Comparison of ENCODE assay signal across 8 mouse cellular contexts in genomic region chr17:34027656-34028223, GRCm38 (mm10). TPM values are rescaled to one million over a fixed set of nuclear protein-coding genes. Genes with fewer than 3 reads are reported as not detected.
DNase-seq lines count a peak whose midpoint lies in the region; ATAC-seq and TF ChIP-seq lines count a peak whose summit lies in the region.

H2-Ke6 (minus strand) TSS chr17:34028060.

- no peak for TF ChIP-seq EP300 in lung, postnatal 0 days (IDR thresholded peaks at IDR 0.05)

- H3K36me3 ChIP-seq in lung, postnatal 0 days (ENCODE audit: insufficient read depth, low read length): peaks cover 13% of the 10 kb centered on the region

- H3K4me3 ChIP-seq in lung, postnatal 0 days (ENCODE audit: low read depth, low read length): peak within 1 kb of the TSS; percentile 67

- TF ChIP-seq CTCF in lung, postnatal 0 days (IDR thresholded peaks at IDR 0.05): peak; percentile 51

- peaks cover 32% of the 10 kb centered on the region for H3K4me1 ChIP-seq in lung, postnatal 0 days (ENCODE audit: insufficient read depth, low read depth, low read length)

- peak; percentile 87 for DNase-seq in MEL-GATA-1-ER (ENCODE audit: extremely low read depth, low read depth)
- peak; percentile 87 for DNase-seq in cerebellum, adult 8-10 months
- peak; percentile 94 for DNase-seq in forelimb bud, embryonic 11.5 days (ENCODE audit: low read depth, low spot score)
- DNase-seq in layer of hippocampus, adult 9-10 months (ENCODE audit: low spot score): peak; percentile 86
- DNase-seq in lung, postnatal 0 days (ENCODE audit: low spot score): peak; percentile 95
- DNase-seq in ovary, postnatal 36 days (ENCODE audit: low spot score): peak; percentile 93
- peak; percentile 93 for DNase-seq in thymus, postnatal 25 days

- H3K27ac ChIP-seq in lung, postnatal 0 days (ENCODE audit: low read length): peak within 1 kb of the TSS; percentile 71

- H3K9ac ChIP-seq in lung, postnatal 0 days (replicated peaks; ENCODE audit: low read depth): peak within 1 kb of the TSS; percentile 29; the same call in 1 of the 2 replicates

- no peaks in the 10 kb centered on the region for H3K9me3 ChIP-seq in lung, postnatal 0 days (ENCODE audit: low read length)

- no peaks in the 10 kb centered on the region for H3K27me3 ChIP-seq in lung, postnatal 0 days (replicated peaks; ENCODE audit: insufficient read depth, low read length)

- H3K4me2 ChIP-seq in lung, postnatal 0 days (replicated peaks; ENCODE audit: low read depth, low read length): peak within 1 kb of the TSS; percentile 98

- ATAC-seq in hematopoietic stem cell, adult 5-6 weeks (replicated peaks in 1 of 2; ENCODE audit: insufficient read depth in 1 of 2, low FRiP score in 2 of 2, low TSS enrichment in 1 of 2, low read depth in 1 of 2, poor library complexity in 2 of 2, severe bottlenecking in 2 of 2): peak; percentile 57 to 68
- peak; percentile 67 for ATAC-seq in lung, postnatal 0 days

- under 1% methylated on average over 44 of the region's 49 CpGs for WGBS in lung, postnatal 0 days

RNA-seq across cellular contexts. Expression of gene H2-Ke6, which starts in this region (rescaled TPM):
- 81.8 and 89.3 TPM in 2 replicates for total RNA-seq in hematopoietic stem cell, adult 5-6 weeks (2017)
- polyA plus RNA-seq in lung, postnatal 0 days (2015; fragmentation: Nextera tagmentation; extraction: Ambion mirVana): 57.9 and 59.8 TPM in 2 replicates

Comparison
In these comparisons a context has a peak if more than half of its experiments do, and no peak if none do; other contexts are left out.
1. Peak in every context shown above with its lines: DNase-seq, ATAC-seq, H3K4me3 ChIP-seq and H3K27ac ChIP-seq.